Mouse (Mus musculus) lung, postnatal 0 days (tissue): Measurements from ENCODE around the gene Rpl7a.

Source experiments
- CTCF ChIP-seq: IDR thresholded peaks from 2 replicates; pipeline ENCODE4 v1.5.1; 2016; ENCODE audit warnings: antibody characterized with exemption, mild to moderate bottlenecking
- EP300 ChIP-seq: IDR thresholded peaks from 2 replicates; pipeline ENCODE4 v1.6.1; 2016; ENCODE audit warnings: antibody characterized with exemption, mild to moderate bottlenecking, control low read depth

- TF ChIP-seq CTCF (no peak), EP300 (no peak)
Measured at GRCm38 (mm10) chr2:26927745-26928476, 17.3 kb downstream of the Rpl7a start.
